Mouse (Mus musculus): ENCODE results near the gene Trmt1l.
"Not testable (repeated sequence)": the region's sequence is repeated elsewhere in the genome, so short reads cannot be mapped to it uniquely, and the experiment has no call there.

Trmt1l gene

DNA sequence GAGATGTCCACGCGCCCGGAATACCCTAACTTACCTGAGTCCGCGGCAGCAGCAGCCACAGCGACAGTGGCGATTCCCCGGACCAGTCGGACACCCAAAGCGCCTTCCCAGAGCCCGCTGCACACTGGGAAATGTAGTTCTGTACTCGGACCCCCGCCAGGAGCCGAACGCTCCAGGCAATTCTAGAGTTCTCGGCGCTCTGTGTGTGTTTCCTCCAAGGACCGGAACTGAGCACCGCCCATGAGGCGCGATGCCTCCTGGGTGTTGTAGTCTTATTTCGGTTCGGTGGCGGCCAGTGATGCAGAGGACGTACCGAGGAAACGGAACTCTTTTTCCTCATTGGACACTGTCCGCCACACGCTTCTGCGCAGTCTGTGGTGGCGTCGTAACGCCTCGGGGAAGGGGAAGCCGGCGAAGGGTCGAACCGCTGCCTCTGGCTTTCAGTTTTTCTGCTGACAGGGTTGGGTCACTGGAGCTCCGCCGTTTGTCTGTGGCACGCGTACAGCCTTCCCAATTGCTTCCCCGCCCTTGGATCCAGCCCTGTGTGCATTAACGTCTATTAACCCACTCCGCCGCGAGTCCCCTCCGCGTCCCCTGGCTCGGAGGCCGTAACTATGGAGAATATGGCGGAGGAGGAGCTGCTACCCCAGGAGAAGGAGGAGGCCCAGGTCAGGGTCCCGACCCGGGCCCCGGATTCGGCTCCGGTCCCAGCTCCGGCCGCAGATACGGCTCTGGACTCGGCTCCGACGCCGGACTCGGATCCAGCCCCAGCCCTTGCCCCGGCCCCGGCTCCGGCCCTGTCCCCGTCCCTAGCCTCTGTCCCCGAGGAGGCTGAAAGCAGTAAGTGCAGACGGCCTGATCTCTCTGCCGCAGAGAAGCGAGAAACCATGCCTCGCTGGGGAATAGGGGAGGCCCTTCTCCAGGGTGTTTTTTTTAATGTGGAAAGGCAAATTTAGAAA is at the start of gene Trmt1l, which contains the start of gene Swt1:
Gene Trmt1l, plus strand, starts transcription at position 280 of the 959 bp plus-strand sequence.
Gene Swt1, minus strand, starts transcription at position 193 of the 959 bp plus-strand sequence.
- peak; percentile 97 for DNase-seq (ENCODE audit: low read depth)

DNA sequence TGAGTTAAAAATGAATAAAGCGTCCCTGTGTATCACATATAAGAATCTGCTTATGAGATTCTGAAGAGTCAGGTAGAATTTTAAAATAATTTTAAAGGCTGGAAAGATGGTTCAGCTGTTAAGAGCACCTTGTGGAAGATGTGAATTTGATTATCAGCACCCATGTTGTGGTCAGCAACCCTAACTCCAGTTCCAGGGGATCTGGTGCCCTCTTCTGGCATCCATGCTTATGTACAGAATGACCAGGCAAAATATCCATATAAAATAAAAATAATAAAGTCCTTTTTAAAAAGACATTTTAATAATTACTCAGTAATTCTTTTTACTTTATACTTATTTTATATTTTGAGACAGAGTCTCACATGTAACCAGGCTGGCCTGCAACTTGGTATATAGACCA is 38.3 kb upstream of the Trmt1l start:
- DNase-seq (ENCODE audit: low read depth), result peak; percentile 12

DNA sequence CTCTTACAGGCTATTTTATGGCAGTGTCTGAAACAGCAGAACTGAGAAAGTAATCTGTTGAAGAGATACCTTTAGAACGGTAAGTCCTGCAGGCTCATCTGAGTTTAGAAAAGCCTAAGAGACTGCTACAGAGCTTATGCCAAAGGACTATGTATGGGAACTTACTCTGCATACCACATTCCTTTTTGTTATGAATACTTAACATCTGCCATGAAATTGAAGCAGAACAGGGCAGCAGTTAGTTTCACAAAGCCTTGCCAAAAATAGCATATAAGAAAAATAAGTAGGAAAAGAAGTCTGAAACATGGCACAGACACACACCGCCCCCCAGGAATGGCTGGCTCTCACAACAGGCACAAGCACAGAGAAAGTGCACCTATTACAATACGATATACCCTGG is 18.5 kb upstream of the Trmt1l start:
- no peak for DNase-seq (ENCODE audit: low read depth)

DNA sequence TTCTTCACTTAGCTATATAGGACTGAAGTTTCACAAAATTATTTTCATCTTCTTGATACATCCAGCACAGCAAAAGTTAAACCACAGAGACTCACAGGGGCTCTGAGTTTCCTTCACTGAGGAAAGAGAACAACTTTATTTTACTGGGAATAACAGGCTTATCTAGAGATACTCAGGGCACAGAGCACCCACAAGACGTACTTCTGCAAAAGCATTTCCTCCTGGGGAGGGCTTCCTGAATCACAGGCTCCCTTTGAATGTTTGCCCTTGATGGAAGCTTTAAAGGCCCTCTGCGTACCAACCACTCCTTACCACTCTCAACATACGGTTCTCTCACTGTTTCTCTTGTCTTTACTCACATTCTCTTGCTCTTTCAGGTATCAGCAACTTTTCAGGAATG is 6.2 kb upstream of the Trmt1l start:
- DNase-seq (ENCODE audit: low read depth), result no peak

DNA sequence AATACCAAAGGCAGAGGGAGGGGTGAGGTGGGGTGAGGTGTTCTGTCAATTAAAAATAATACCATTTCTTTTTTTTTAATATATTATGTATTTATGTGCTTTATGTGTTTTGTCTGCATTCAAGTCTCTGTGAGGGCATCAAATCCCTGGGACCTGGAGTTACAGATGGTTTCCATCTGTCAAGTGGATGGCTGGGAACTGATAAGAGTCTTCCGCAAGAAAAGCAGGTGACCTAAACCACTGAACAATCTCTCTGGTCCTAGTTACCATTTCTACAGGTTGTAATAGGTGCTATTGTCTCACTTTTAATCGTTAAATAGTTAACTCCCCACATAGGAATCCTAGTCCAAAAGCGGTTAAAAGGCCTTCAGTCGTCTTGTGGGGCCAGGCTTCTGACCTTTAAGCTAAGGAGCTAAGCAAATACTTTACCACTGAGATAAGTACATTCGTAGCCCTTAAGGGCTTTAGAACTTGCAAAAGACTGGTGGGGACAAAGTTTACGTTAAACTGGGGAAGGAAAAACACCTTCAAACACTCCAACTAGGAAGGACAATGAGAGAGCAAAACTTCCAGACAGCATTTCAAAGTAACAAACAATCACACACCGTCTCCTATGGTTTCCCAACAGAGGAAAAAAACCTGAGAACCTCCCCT is 1.3 kb upstream of the Trmt1l start:
- DNase-seq (ENCODE audit: low read depth), result peak; percentile 3

DNA sequence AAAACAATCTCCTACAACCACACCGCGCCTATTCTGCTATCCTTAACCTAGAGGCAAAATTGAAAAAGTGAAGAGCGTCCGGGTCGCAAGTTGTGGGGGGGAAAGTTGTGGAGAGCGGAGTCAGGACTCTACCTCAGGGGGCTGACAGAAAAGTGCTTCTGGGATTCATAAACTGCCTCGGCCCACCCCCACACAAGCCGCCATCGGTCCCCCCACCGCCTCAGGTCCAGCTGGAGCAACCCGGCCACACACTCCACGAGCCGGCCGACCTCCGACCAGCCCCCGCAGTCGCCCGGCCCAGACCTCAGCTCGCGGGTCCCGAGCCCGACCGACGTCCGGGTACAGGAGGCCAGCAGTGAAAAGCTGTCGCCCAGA is 467 bp upstream of the Trmt1l start:
- DNase-seq (ENCODE audit: low read depth), result peak; percentile 3

DNA sequence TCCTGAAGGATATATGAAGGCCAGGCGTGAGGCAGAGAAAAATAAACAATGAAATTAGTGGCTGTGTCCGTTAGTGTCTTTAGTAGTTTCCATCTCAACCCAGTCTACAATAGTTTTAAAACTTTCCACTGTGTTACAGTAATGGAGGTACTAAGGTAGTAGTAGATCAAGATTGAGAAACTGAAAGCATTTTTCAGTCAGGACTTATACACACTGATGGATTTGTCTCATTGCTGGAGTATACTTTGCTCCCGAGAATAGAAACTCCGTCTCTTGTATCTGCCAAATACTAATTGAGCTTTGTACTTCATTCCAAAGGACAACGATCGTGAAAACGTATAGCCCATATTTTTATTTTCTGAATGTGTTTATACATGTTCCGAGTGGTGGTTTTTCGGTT is 974 bp downstream of the Trmt1l start:
- peak; percentile 5 for DNase-seq (ENCODE audit: low read depth)

DNA sequence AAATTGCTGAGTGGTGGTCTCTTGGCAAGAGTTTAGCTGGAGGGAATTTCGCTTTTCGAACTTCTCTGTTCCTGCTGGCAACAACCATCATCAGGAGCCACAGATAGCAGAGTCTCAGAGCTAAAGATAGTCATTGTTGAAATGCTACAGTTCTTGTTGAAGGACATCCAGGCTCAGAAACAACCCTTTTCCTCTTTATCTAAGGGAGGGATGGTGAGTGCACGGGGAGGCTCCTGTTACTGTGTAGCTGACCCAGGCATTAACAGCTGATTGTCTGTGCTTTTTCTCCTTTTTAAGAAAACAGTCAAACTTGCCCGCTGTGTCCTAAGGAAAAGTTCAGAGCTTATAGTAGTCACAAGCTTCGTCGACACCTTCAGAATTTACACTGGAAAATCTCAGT is 7.1 kb downstream of the Trmt1l start:
- DNase-seq (ENCODE audit: low read depth), result no peak

DNA sequence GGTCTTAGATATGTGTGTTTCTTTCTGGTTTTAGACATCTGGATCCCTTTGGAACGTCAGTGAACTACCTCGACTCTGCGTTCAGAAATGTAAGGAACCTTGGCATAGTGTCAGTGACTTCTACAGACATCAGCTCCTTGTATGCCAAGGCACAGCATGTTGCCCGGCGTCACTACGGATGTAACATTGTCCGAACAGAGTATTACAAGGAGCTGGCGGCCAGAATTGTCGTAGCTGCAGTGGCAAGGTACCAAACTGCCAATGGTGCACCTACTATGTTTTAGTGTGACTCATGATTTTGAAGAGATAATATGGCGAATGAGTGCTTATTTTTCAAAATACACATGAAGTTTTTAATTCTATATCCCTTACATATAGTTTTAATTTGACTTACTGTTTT is 21.5 kb downstream of the Trmt1l start:
- no peak for DNase-seq (ENCODE audit: low read depth)

DNA sequence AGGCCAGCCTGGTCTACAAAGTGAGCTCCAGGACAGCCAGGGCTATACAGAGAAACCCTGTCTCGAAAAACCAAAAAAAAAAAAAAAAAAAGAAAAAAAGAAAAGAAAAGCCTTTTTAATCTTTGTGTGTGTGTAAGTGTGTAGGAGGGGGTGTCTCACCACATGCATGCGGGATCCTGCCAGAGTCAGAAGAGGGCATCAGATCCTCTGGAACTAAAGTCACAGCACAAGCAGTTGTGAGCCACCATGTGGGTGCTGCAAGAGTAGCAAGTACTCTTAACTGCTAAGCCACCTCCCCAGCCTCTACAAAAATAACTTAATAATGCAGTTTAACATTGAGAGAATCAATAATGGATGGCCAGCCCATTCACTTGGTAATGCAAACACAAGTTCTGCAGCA is 22.5 kb downstream of the Trmt1l start:
- no peak for DNase-seq (ENCODE audit: low read depth)

DNA sequence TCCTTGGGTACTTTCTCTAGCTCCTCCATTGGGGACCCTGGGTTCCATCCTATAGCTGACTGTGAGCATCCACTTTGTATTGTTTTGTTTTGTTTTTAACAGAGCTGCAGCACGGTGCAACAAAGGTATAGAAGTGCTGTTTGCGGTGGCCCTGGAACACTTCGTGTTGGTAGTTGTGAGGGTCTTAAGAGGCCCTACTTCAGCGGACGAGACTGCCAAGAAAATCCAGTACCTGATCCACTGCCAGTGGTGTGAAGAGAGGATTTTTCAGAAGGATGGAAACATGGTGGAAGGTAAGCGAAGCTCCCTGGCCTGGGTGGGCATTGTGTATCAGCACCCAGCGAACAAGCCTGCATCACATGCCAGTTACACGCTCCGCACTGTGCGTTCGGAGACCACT is 23.6 kb downstream of the Trmt1l start:
- DNase-seq (ENCODE audit: low read depth), result no peak

DNA sequence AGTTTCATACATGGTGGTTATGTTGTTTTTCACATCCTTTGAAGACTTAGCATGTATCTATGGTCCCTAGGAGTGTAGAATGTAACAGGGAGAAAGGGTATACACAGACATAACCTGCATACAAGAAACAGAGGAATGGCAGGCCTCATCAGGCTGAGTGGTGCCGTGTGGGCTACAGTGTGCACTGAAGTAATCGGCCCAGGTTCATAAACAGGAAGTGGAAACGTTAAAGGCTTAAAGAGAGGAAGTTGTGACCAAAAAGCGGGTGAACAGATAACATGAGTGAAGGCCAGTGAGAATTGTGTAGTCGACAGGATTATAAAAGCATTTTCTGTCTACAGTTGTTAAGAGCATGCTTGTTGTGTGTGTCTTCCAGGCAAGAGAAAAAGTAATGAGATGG is 28.7 kb downstream of the Trmt1l start:
- peak; percentile 17 for DNase-seq (ENCODE audit: low read depth)

DNA sequence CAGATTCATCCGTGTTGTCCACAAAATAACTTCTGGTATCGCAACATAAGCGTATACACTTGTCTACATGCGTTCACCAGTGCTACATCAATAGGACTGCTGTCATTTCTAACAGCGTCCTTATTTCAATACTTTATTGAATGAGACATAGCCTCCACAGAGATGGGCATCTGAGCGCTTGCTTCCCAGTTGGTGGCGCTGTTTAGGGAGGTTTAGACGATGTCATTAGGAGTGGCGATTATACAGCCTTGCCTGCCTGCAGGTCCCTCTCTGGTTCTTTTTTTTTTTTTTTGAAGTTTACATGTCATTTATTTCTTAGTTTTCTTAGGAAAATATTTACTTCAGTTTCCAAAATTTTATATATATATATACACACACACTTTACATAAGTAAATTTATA is 32.9 kb downstream of the Trmt1l start:
- no peak for DNase-seq (ENCODE audit: low read depth)

DNA sequence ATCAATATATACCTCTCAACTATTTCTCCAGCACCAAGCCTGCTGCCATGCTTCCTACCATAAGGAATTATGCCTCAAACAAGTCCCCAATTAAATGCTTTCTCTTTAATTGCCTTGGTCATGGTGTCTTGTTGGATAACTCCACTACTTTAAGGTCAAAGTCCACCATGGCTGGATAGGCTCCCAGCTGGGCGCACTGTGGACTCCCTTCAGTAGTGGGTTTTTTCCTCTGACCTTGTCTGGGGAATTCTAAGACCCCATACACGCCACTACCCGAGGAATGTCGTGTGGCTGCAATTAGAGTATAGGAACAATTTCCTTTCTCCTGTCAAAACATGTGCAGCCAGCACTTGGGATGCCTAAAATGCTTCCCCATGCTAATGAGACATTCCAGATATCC is 36.6 kb downstream of the Trmt1l start:
- no peak for DNase-seq (ENCODE audit: low read depth)

DNA sequence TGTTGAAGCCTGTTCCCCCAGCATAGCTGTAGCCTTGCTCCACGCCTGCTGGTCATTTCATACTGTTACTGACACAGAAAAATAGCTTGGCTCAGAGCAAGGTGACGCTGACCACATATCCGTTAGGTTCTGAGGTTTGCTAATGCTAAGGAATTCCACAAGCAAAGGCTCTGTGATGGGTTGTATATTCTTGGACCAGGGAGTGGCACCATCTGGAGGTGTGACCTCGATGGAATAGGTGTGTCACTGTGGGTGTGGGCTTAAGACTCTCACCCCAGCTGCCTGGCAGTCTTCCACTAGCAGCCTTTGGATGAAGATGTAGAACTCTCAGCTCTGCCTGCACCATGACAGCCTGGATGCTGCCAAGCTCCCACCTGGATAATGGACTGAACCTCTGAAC is 38.2 kb downstream of the Trmt1l start:
- no peak for DNase-seq (ENCODE audit: low read depth)

DNA sequence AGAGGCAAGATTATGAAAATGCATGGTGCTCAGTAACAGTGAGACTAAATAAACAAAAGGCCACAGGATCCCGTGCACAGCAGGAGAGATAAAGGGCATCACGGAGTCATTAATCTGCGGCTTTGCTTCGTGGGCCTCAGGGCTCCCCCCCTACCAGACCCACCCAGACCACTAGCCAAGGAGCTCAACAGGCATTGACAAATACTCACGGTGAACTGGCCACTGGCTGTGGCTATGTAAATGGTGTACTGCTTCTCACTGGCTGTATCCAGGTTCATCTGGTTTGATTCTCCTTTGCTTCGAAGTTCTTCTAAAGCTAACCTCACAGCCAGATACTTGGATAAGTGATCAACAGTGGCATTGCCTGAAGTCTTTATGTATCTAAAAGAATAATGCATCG is 43.1 kb downstream of the Trmt1l start:
- no peak for DNase-seq (ENCODE audit: low read depth)

DNA sequence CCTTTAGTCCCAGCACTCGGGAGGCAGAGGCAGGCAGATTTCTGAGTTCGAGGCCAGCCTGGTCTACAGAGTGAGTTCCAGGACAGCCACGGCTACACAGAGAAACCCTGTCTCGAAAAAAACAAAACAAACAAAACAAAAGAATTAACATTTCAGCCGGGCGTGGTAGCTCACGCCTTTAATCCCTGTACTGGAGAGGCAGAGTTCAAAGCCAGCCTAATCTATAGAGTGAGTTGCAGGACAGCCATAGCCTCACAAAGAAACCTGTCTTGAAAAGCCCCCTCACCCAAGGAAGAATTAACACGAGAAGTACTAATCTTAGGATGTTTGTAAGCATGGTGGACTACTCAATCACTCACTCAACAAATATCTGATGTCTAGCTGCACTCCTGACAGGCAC is 44.0 kb downstream of the Trmt1l start:
- DNase-seq (ENCODE audit: low read depth), result not testable (repeated sequence)

DNA sequence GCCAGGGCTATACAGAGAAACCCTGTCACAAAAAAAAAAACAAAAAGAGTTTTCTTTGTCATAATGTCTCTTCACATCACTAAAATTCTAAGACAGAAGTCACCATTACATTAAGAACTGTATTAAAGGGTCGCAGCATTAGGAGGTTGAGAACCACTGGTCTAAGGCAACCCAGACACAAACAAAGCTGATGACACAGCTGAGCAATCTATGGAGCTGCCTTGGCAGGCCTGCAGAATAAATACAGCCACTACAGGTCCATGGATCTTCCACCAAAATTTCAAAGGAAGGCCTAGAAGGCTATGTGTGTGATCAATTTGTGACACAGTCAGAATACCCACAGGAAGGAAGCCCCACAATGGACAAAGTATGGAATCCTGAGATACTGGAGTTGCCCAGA is 54.2 kb downstream of the Trmt1l start:
- DNase-seq (ENCODE audit: low read depth), result no peak

DNA sequence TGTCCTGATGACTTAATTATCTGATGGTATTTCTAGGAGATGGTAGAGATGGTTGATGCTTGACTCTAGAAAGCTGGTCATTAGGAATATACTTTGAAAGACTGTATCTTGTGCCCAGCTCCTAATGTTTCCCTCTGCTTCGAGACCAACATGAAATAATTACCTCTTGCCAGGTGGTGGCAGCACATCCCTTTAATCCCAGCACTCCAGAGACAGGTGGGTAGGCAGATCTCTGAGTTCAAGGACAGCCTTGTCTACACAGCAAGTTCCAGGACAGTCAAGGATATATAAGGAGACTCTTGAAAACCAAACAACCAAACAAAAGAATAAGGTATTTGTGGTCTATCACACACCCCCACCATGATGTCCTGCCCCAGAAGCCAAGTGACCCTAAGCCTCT is 55.2 kb downstream of the Trmt1l start:
- no peak for DNase-seq (ENCODE audit: low read depth)

DNA sequence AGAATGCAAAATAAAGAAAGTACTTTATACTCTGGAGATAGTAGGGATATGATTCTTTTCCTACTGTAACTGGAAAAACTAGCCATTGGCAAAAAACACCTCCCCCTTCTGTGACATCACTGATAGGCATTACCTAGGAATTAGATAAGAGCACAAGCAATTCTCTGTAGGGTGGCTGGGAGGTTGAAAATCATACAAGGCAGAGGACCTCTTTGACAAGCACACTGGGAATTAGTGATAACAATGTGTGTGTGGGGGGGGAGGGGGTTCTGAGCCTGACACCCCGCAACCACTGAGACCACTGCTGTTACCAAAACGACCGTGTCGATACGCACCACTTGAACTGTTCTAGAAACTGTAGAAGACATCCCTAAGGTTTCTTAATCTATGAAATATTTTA is 56.4 kb downstream of the Trmt1l start:
- no peak for DNase-seq (ENCODE audit: low read depth)

DNA sequence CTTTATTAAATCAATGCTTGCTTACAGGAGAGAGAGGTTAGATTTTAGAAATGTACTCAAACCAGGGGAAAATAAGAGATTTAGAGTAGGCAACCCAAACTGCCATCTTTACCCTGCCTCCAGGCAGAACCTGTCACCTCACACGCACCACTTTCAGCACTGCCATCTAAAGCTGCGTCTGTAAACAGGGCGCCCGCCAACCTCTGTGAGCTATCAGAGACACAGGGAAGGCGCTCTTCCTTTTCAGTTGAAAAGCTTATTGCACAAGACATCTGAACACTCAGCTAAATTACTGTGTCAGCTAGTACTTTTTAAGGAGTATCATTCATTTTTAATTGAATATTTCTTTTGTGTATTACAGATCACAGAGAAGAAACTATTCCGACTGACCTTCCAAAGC is 61.5 kb downstream of the Trmt1l start:
- no peak for DNase-seq (ENCODE audit: low read depth)

DNA sequence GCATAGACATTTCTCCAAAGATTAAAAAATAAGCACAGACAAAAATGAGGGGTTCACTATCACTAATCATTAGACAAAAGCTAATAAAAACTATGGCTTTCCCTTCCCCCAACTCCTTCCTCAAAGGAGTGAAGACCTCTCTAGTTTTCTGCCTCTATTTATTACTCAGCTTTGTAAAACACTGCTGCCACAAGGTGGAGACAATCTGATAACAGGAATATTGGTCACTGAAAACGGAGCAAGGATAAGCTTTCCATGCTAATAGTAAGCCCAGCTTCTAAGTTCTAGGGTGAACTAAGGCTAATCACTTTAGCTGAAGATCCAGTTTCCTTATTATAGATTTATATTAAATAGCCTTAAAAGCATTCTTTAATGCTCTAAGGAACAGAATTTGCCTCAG is 64.1 kb downstream of the Trmt1l start:
- no peak for DNase-seq (ENCODE audit: low read depth)

DNA sequence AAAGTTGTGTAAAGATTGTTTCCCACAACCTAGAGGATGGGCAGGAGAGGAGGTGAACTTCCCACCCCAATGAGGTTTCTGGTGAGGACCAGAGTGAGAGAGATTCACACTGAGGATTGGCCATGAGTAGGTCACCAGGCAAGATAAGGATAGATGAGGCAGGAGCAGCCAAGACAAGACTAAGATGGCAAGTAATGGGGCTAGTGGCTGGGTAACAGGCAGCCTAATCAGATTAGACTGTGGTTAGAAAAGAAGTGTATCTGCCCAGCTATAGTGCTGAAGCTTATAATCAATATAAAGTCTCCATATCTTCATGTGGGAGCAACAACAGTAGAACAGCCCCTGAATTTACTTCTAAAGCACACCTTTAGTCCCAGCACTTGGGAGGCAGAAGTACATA is 65.5 kb downstream of the Trmt1l start:
- no peak for DNase-seq (ENCODE audit: low read depth)

DNA sequence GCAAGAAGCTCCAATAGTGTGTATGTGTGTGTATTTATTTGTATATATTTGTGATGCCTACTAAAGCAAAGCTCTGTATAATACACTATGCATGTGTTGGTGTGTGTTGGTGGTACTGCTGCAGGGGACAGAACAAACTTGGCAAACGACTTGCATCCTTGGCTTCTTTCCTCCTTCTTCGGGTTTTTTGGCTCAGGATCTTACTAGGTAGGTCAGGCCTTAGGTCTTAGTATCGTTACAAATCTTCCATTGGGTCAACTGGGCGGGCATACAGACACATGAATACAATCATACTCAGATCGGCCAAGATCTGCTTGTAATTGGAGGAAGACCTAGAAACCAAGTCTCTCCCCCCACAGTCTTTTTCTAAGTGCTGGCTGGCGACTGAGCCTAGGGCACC is 66.4 kb downstream of the Trmt1l start:
- DNase-seq (ENCODE audit: low read depth), result no peak

All from c-Kit-positive CD71-negative TER-119-negative erythroid progenitor cells, embryonic 14.5 days (primary cell).